Mouse (Mus musculus) adrenal gland, adult 2 months (tissue): ENCODE measurements at regions not wholly inside any gene's neighbourhood (a gene's known extent, or its start where the extent isn't known, plus 50 kb on each side); places are given as distances from the start of the nearest gene placed in this dataset.

Experiments
- DNase-seq: peaks from one replicate; pipeline ENCODE4 v3.0.0; 2021

DNA sequence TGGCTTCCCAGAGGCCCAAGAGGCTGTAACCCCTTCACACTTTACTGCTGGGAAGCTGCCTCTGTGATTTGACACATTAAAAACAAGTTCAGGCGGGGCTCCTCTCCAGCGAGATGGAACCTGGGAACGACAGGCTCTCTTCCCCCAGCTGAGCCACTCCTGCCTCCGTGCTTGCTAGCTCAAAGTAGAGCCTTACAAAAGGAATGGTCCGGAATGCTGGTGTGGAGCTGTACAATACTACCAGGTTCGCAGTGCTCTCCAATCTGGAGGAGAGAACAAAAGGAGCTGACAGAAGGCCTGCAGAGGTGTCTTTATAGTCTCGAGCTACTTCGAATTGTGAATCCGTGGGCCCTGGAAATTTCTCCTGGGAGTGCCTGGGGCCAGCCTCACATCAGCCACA is 100.4 kb upstream of the Irx4 start:
- DNase-seq, result no peak

DNA sequence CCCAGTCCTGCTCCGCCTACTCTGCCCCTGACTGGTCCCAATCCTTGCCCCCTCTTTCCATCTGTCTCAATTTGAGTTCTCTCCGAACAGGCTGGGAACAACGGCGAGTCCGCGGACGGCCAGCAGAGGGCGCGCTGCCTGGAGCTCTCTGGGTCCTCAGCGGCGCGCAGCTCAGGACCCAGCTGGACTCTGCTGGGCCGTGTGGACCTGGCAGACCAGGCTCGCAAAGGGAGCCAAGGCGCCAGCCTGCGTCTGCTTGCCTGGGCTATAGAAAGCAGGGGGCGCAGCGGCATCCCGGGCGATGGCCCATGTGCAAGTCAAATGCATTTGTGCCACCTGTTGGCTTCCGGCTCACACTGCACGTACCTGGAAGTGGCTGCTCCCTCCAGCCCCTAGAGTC is 100.0 kb upstream of the Irx4 start:
- peak; percentile 78 for DNase-seq

DNA sequence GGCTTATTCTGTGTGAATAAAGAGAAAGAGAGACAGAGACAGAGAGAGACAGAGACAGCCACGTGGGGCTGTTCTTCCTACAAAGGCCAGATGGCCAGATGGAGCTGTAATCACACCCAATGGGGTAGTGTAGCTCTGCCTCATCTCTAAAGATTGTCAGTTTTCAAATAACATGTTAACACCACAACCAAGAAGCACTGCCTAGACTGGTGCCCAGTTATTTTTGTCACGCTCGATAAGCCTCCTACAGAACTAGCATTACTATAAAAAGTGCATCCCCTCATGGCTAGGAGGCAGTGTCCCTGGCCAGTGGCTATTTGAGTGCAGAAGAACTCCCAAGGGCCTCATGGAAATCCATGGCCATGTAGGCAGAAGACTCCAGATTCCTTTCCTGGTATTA is 90.0 kb upstream of the Irx4 start:
- DNase-seq, result no peak

DNA sequence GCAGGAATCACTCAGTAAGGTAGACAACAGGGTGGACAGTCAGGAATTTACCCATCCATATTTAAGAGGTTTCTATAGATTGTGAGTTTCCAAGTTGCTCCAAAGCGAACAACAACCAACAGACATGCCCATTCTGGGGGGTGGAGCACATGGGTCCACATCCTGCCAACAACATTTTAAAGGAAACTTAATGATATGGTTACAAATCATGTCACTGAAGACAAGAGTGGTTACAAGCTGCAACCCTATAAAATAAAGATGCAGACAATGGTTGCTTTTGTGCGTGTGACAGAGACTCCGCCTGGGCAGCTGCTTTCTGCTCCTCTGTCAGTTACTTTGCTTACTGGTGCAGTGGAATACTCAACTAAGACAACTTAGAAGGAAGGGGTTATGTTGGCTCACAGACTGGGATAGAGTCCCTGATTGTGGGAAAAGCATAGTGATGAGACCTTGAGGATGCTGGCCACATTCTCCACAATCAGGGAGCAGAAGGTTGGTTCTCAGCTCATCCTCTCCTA is 52.3 kb upstream of the Irx4 start:
- DNase-seq, result no peak
